Mouse (Mus musculus): ENCODE measurements around the gene Prdm4. TPM values are rescaled to one million over a fixed set of nuclear protein-coding genes. Genes with fewer than 3 reads are reported as not detected.
A peak's percentile ranks its signal among the peaks of the same experiment; 100 is the strongest.

Prdm4 gene
- polyA plus RNA-seq, 1 experiment from 2014 or later = 18.4 TPM

DNA sequence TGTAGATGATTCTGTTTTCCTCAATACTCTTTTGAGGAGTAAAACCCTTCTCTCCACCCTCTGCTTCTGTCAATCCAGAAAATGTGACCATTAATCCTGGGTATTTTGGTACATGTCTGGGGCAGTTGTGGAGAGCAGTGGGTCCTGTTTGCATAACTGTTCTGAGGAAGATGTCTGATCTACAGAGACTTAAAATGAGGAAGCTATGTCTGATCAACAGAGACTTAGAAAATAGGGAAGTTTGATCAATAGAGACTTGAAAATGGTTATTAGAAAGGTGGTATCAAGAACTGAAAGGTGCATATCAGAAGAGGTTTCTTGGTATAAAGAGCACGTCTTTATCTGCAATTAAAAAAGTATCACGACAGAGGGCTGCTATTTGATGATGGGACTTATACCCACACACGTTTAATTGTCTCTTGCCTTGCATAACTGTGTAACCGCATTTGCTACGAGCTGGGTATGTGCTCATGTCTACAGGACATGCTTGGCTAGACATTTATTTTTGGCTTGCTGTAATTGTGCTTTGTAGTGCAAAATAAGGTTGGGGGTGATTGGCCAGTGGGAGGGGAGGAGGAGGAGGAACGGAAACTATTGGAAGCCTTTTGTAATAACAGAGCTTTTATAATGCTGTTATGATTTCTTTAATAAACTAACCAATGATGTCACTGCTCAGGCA is 35.0 kb upstream of the Prdm4 start:
- Histone ChIP-seq H3K4me3 (ENCODE audit: low read length) (no peak overlapping the region), H3K4me1 (ENCODE audit: control insufficient read depth, insufficient read depth, low read depth, low read length) (peaks cover 4% of the 10 kb centered on the region), H3K27ac (ENCODE audit: low read depth, low read length) (no peak overlapping the region), H3K4me2 (ENCODE audit: low read length) (no peak overlapping the region), H3K9me3 (ENCODE audit: control insufficient read depth, low read length) (no peaks in the 10 kb centered on the region), H3K9ac (ENCODE audit: low read depth, low read length) (no peak overlapping the region), H3K36me3 (ENCODE audit: control insufficient read depth, insufficient read depth, low read length) (peaks cover 31% of the 10 kb centered on the region; the same call in 1 of the 2 replicates), H3K27me3 (replicated peaks; ENCODE audit: control insufficient read depth, insufficient read depth, low read length) (no peaks in the 10 kb centered on the region)
- no peak for ATAC-seq
- WGBS = 87% methylated on average over 6 of the region's 6 CpGs

GRCm38 (mm10) chr10:85948483-85949196 is 31.7 kb upstream of the Prdm4 start:
- H3K27me3 ChIP-seq (replicated peaks; ENCODE audit: control insufficient read depth, insufficient read depth, low read length) = no peaks in the 10 kb centered on the region
- H3K36me3 ChIP-seq (ENCODE audit: control insufficient read depth, insufficient read depth, low read length) = peaks cover 40% of the 10 kb centered on the region
- H3K4me1 ChIP-seq (ENCODE audit: control insufficient read depth, insufficient read depth, low read depth, low read length) = no peaks in the 10 kb centered on the region
- peak; percentile 79 for ATAC-seq
- no peak overlapping the region for H3K9ac ChIP-seq (ENCODE audit: low read depth, low read length)
- no peak overlapping the region for H3K27ac ChIP-seq (ENCODE audit: low read depth, low read length)
- no peak overlapping the region for H3K4me3 ChIP-seq (ENCODE audit: low read length)
- H3K9me3 ChIP-seq (ENCODE audit: control insufficient read depth, low read length) = no peaks in the 10 kb centered on the region
- H3K4me2 ChIP-seq (ENCODE audit: low read length) = no peak overlapping the region
- 64% methylated on average over 8 of the region's 8 CpGs for WGBS

DNA sequence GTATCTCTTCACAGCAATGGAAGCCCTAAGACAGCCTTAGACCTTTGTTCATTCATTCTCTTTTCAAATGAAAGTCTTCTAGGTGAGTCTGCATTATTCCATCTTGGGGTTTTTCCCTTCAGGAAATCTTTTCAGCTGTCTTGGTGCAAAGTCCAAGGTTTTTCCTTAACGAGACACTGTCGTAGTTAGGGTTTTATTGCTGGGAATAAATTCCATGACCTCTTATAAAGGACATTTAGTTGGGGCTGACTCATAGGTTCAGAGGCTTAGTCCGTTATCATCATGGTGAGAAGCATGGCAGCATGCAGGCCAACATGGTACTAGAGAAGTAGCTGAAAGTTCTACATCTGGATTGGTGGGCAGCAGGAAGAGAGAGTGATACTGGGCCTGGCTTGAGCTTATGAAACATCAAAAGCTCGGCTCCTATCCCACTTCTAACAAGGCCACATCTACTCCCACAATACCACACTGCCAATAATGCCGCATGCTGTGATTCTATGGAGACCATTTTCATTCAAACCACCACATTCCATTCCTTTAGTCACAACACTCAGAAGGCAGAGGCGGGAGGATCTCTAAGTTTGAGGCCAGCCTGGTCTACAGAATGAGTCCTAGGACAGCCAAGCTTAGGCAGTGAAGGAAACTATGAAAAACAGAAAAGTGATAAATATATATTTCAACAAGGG is 19.5 kb upstream of the Prdm4 start:
- ATAC-seq = no peak
- Histone ChIP-seq H3K9me3 (ENCODE audit: control insufficient read depth, low read length) (no peaks in the 10 kb centered on the region), H3K9ac (ENCODE audit: low read depth, low read length) (no peak overlapping the region), H3K4me1 (ENCODE audit: control insufficient read depth, insufficient read depth, low read depth, low read length) (no peaks in the 10 kb centered on the region), H3K27me3 (replicated peaks; ENCODE audit: control insufficient read depth, insufficient read depth, low read length) (no peaks in the 10 kb centered on the region), H3K4me2 (ENCODE audit: low read length) (no peak overlapping the region), H3K27ac (ENCODE audit: low read depth, low read length) (no peak overlapping the region), H3K36me3 (ENCODE audit: control insufficient read depth, insufficient read depth, low read length) (peaks cover 48% of the 10 kb centered on the region), H3K4me3 (ENCODE audit: low read length) (no peak overlapping the region)
- WGBS = 94% methylated on average over 6 of the region's 6 CpGs

GRCm38 (mm10) chr10:85929962-85930361 is 13.0 kb upstream of the Prdm4 start:
- Histone ChIP-seq H3K36me3 (ENCODE audit: control insufficient read depth, insufficient read depth, low read length) (no peaks in the 10 kb centered on the region), H3K9me3 (ENCODE audit: control insufficient read depth, low read length) (no peaks in the 10 kb centered on the region), H3K4me2 (ENCODE audit: low read length) (no peak overlapping the region), H3K9ac (ENCODE audit: low read depth, low read length) (no peak overlapping the region), H3K4me1 (ENCODE audit: control insufficient read depth, insufficient read depth, low read depth, low read length) (peaks cover 12% of the 10 kb centered on the region), H3K27me3 (replicated peaks; ENCODE audit: control insufficient read depth, insufficient read depth, low read length) (no peaks in the 10 kb centered on the region), H3K27ac (ENCODE audit: low read depth, low read length) (no peak overlapping the region), H3K4me3 (ENCODE audit: low read length) (no peak overlapping the region)
- no peak for ATAC-seq
- WGBS = 95% methylated on average over 11 of the region's 11 CpGs

- peaks cover 12% of the 10 kb centered on the region for H3K4me1 ChIP-seq (ENCODE audit: control insufficient read depth, insufficient read depth, low read depth, low read length)
- H3K9ac ChIP-seq (ENCODE audit: low read depth, low read length) = peak overlapping the region; percentile 27
- no peaks in the 10 kb centered on the region for H3K27me3 ChIP-seq (replicated peaks; ENCODE audit: control insufficient read depth, insufficient read depth, low read length)
- H3K4me3 ChIP-seq (ENCODE audit: low read length) = peak overlapping the region; percentile 65
- WGBS = 46% methylated on average over 11 of the region's 11 CpGs
- H3K9me3 ChIP-seq (ENCODE audit: control insufficient read depth, low read length) = no peaks in the 10 kb centered on the region
- no peak overlapping the region for H3K27ac ChIP-seq (ENCODE audit: low read depth, low read length)
- H3K36me3 ChIP-seq (ENCODE audit: control insufficient read depth, insufficient read depth, low read length) = no peaks in the 10 kb centered on the region
- no peak for ATAC-seq
- H3K4me2 ChIP-seq (ENCODE audit: low read length) = peak overlapping the region; percentile 98
These were observed 12.3 kb upstream of the Prdm4 start for GRCm38 (mm10) chr10:85929208-85929591.

GRCm38 (mm10) chr10:85928499-85929207 is 11.7 kb upstream of the Prdm4 start:
- Histone ChIP-seq H3K4me3 (ENCODE audit: low read length) (peak overlapping the region; percentile 65), H3K4me2 (ENCODE audit: low read length) (peak overlapping the region; percentile 98), H3K27ac (ENCODE audit: low read depth, low read length) (peak overlapping the region; percentile 36; the same call in 1 of the 2 replicates), H3K27me3 (replicated peaks; ENCODE audit: control insufficient read depth, insufficient read depth, low read length) (no peaks in the 10 kb centered on the region), H3K36me3 (ENCODE audit: control insufficient read depth, insufficient read depth, low read length) (no peaks in the 10 kb centered on the region), H3K9ac (ENCODE audit: low read depth, low read length) (peak overlapping the region; percentile 67), H3K4me1 (ENCODE audit: control insufficient read depth, insufficient read depth, low read depth, low read length) (peaks cover 12% of the 10 kb centered on the region), H3K9me3 (ENCODE audit: control insufficient read depth, low read length) (no peaks in the 10 kb centered on the region)
- WGBS = under 1% methylated on average over 63 of the region's 63 CpGs
- ATAC-seq = peak; percentile 96

- H3K4me1 ChIP-seq (ENCODE audit: control insufficient read depth, insufficient read depth, low read depth, low read length) = peaks cover 12% of the 10 kb centered on the region
- ATAC-seq = no peak
- no peaks in the 10 kb centered on the region for H3K9me3 ChIP-seq (ENCODE audit: control insufficient read depth, low read length)
- peak within 1 kb of the TSS; percentile 67 for H3K9ac ChIP-seq (ENCODE audit: low read depth, low read length)
- whole genome bisulfite sequencing = 2% methylated on average over 23 of the region's 23 CpGs
- peak within 1 kb of the TSS; percentile 36; the same call in 1 of the 2 replicates for H3K27ac ChIP-seq (ENCODE audit: low read depth, low read length)
- H3K4me3 ChIP-seq (ENCODE audit: low read length) = peak within 1 kb of the TSS; percentile 65
- H3K36me3 ChIP-seq (ENCODE audit: control insufficient read depth, insufficient read depth, low read length) = no peaks in the 10 kb centered on the region
- peak within 1 kb of the TSS; percentile 98 for H3K4me2 ChIP-seq (ENCODE audit: low read length)
- no peaks in the 10 kb centered on the region for H3K27me3 ChIP-seq (replicated peaks; ENCODE audit: control insufficient read depth, insufficient read depth, low read length)
These were observed 10.9 kb upstream of the Prdm4 start, which contains the start of gene Ascl4 for GRCm38 (mm10) chr10:85927676-85928445. Gene Ascl4 (plus strand): TSS chr10:85927681.

GRCm38 (mm10) chr10:85879886-85880486 is 37.0 kb downstream of the Prdm4 start:
- H3K27me3 ChIP-seq (replicated peaks; ENCODE audit: control insufficient read depth, insufficient read depth, low read length) = no peaks in the 10 kb centered on the region
- no peak overlapping the region for H3K4me3 ChIP-seq (ENCODE audit: low read length)
- no peak overlapping the region for H3K9ac ChIP-seq (ENCODE audit: low read depth, low read length)
- H3K36me3 ChIP-seq (ENCODE audit: control insufficient read depth, insufficient read depth, low read length) = peaks cover 56% of the 10 kb centered on the region
- H3K9me3 ChIP-seq (ENCODE audit: control insufficient read depth, low read length) = no peaks in the 10 kb centered on the region
- H3K4me1 ChIP-seq (ENCODE audit: control insufficient read depth, insufficient read depth, low read depth, low read length) = no peaks in the 10 kb centered on the region
- 91% methylated on average over 8 of the region's 8 CpGs for WGBS
- H3K27ac ChIP-seq (ENCODE audit: low read depth, low read length) = no peak overlapping the region
- no peak for ATAC-seq
- no peak overlapping the region for H3K4me2 ChIP-seq (ENCODE audit: low read length)

All from hindbrain, embryonic 16.5 days (tissue).